Mouse (Mus musculus) lung, postnatal 0 days (tissue): ENCODE data around the gene Ankef1. TPM values are rescaled to one million over a fixed set of nuclear protein-coding genes. Genes with fewer than 3 reads are reported as not detected.
A peak's percentile ranks its signal among the peaks of the same experiment; 100 is the strongest.

Experiments
- ATAC-seq: fragments of 200-750 bp; cut with Nextera tagmentation; 2 replicates; pipeline ENCODE4 v1.8.0; 2017; ENCODE audit warnings: moderate library complexity
- DNase-seq: peaks from one replicate; pipeline ENCODE4 v3.0.0-alpha.2; 2016; ENCODE audit warnings: low spot score
- H3K27ac ChIP-seq: fragments of 300-500 bp; sonication (generic); 2 replicates; pipeline ENCODE4 v1.5.1; 2014; ENCODE audit warnings: antibody characterized with exemption, mild to moderate bottlenecking, low read length, mixed read lengths
- H3K27me3 ChIP-seq: fragments of 300-500 bp; sonication (generic); replicated peaks from 2 replicates; pipeline ENCODE4 v1.6.1; 2014; ENCODE audit warnings: low read length, mixed read lengths; ENCODE audit not compliant: insufficient read depth
- H3K36me3 ChIP-seq: fragments of 300-500 bp; sonication (generic); 2 replicates; pipeline ENCODE4 v1.6.1; 2014; ENCODE audit warnings: low read length, mixed read lengths; ENCODE audit not compliant: insufficient read depth
- H3K4me1 ChIP-seq: fragments of 300-500 bp; sonication (generic); 2 replicates; pipeline ENCODE4 v1.6.1; 2014; ENCODE audit warnings: antibody characterized with exemption, low read depth, low read length, mixed read lengths; ENCODE audit not compliant: insufficient read depth
- H3K4me2 ChIP-seq: fragments of 300-500 bp; sonication (generic); replicated peaks from 2 replicates; pipeline ENCODE4 v1.6.1; 2014; ENCODE audit warnings: low read depth, mild to moderate bottlenecking, low read length, moderate library complexity, mixed read lengths
- H3K4me3 ChIP-seq: fragments of 300-500 bp; sonication (generic); 2 replicates; pipeline ENCODE4 v1.5.1; 2014; ENCODE audit warnings: low read depth, low read length
- H3K9ac ChIP-seq: fragments of 300-500 bp; sonication (generic); replicated peaks from 2 replicates; pipeline ENCODE4 v1.6.1; 2014; ENCODE audit warnings: low read depth, mild to moderate bottlenecking
- H3K9me3 ChIP-seq: fragments of 300-500 bp; sonication (generic); 2 replicates; pipeline ENCODE4 v1.6.1; 2016; ENCODE audit warnings: low read length, mixed read lengths
- CTCF ChIP-seq: IDR thresholded peaks from 2 replicates; pipeline ENCODE4 v1.5.1; 2016; ENCODE audit warnings: antibody characterized with exemption, mild to moderate bottlenecking
- EP300 ChIP-seq: IDR thresholded peaks from 2 replicates; pipeline ENCODE4 v1.6.1; 2016; ENCODE audit warnings: antibody characterized with exemption, mild to moderate bottlenecking, control low read depth
- WGBS: fragments of 180-500 bp; shearing (Covaris S2); extraction: QIAGEN DNeasy Blood & Tissue Kit; methylation state at CpG from one replicate; pipeline ENCODE4 v1.1.7; 2014; 5-methylcytosine and 5-hydroxymethylcytosine counted together
- polyA plus RNA-seq: library from polyadenylated mRNA; unstranded; fragments of >200 nt; fragmentation: Nextera tagmentation; extraction: Ambion mirVana; gene quantifications from 2 replicates; pipeline ENCODE4 v1.2.1, GENCODE M21; 2015

Gene Ankef1
- polyA plus RNA-seq, 1 experiment from 2014 or later = 0.32 TPM

- no peak for TF ChIP-seq EP300
- no peak for TF ChIP-seq CTCF
- no peaks in the 10 kb centered on the region for H3K27me3 ChIP-seq
- no peaks in the 10 kb centered on the region for H3K36me3 ChIP-seq
- H3K9ac ChIP-seq = no peak overlapping the region
- H3K4me2 ChIP-seq = no peak overlapping the region
- no peak overlapping the region for H3K27ac ChIP-seq
- WGBS = 73% methylated on average over 2 of the region's 2 CpGs
- H3K4me3 ChIP-seq = no peak overlapping the region
- DNase-seq = no peak
- no peaks in the 10 kb centered on the region for H3K9me3 ChIP-seq
- H3K4me1 ChIP-seq = no peaks in the 10 kb centered on the region
- no peak for ATAC-seq
These were observed 13.8 kb downstream of the Ankef1 start for GRCm38 (mm10) chr2:136515501-136515900.

- no peaks in the 10 kb centered on the region for H3K4me1 ChIP-seq
- H3K9me3 ChIP-seq = no peaks in the 10 kb centered on the region
These were observed 27.2 kb downstream of the Ankef1 start for GRCm38 (mm10) chr2:136528937-136529336.

GRCm38 (mm10) chr2:136532033-136532432 lies 30.3 kb downstream of the Ankef1 start:
- no peaks in the 10 kb centered on the region for H3K27me3 ChIP-seq
- peak; percentile 96 for ATAC-seq

More at GRCm38 (mm10) chr2:136528937-136529336, 27.2 kb downstream of the Ankef1 start:
- no peak for ATAC-seq
- DNase-seq = no peak
- Histone ChIP-seq H3K27me3 (no peaks in the 10 kb centered on the region), H3K27ac (no peak overlapping the region), H3K9ac (no peak overlapping the region), H3K4me2 (no peak overlapping the region), H3K4me3 (no peak overlapping the region), H3K36me3 (no peaks in the 10 kb centered on the region)
- no peak for TF ChIP-seq EP300
- no peak for TF ChIP-seq CTCF
- 80% methylated on average over 7 of the region's 7 CpGs for WGBS

GRCm38 (mm10) chr2:136558020-136558419 lies 56.3 kb downstream of the Ankef1 start:
- ATAC-seq (no peak), DNase-seq (no peak)
- H3K27me3 ChIP-seq = no peaks in the 10 kb centered on the region
- 65% methylated on average over 5 of the region's 5 CpGs for WGBS
- no peak overlapping the region for H3K4me3 ChIP-seq
- H3K9me3 ChIP-seq = no peaks in the 10 kb centered on the region
- no peaks in the 10 kb centered on the region for H3K36me3 ChIP-seq
- no peak overlapping the region for H3K9ac ChIP-seq
- no peak overlapping the region for H3K27ac ChIP-seq
- H3K4me2 ChIP-seq = no peak overlapping the region
- H3K4me1 ChIP-seq = no peaks in the 10 kb centered on the region
- TF ChIP-seq EP300 (no peak), CTCF (peak; percentile 42)

More at GRCm38 (mm10) chr2:136532033-136532432, 30.3 kb downstream of the Ankef1 start:
- peak overlapping the region; percentile 58 for H3K4me2 ChIP-seq
- no peak overlapping the region for H3K27ac ChIP-seq
- no peaks in the 10 kb centered on the region for H3K36me3 ChIP-seq
- WGBS = 1% methylated on average over 23 of the region's 23 CpGs
- no peaks in the 10 kb centered on the region for H3K4me1 ChIP-seq
- peak overlapping the region; percentile 33 for H3K4me3 ChIP-seq
- TF ChIP-seq EP300 (no peak), CTCF (no peak)
- H3K9me3 ChIP-seq = no peaks in the 10 kb centered on the region
- no peak overlapping the region for H3K9ac ChIP-seq
- DNase-seq = peak; percentile 71

GRCm38 (mm10) chr2:136562336-136562735 lies 60.6 kb downstream of the Ankef1 start:
- no peak for DNase-seq
- Histone ChIP-seq H3K4me1 (no peaks in the 10 kb centered on the region), H3K27me3 (no peaks in the 10 kb centered on the region), H3K4me3 (no peak overlapping the region), H3K36me3 (no peaks in the 10 kb centered on the region), H3K4me2 (no peak overlapping the region), H3K27ac (no peak overlapping the region), H3K9me3 (no peaks in the 10 kb centered on the region), H3K9ac (no peak overlapping the region)
- TF ChIP-seq EP300 (no peak), CTCF (no peak)
- 82% methylated on average over 1 of the region's 1 CpGs for WGBS
- no peak for ATAC-seq

- Histone ChIP-seq H3K27me3 (no peaks in the 10 kb centered on the region), H3K4me1 (no peaks in the 10 kb centered on the region), H3K36me3 (no peaks in the 10 kb centered on the region), H3K27ac (no peak overlapping the region), H3K9me3 (no peaks in the 10 kb centered on the region), H3K4me3 (no peak overlapping the region), H3K4me2 (no peak overlapping the region), H3K9ac (no peak overlapping the region)
- whole genome bisulfite sequencing = 43% methylated on average over 2 of the region's 2 CpGs
- ATAC-seq = no peak
- no peak for DNase-seq
- TF ChIP-seq CTCF (no peak), EP300 (no peak)
These were observed 69.1 kb downstream of the Ankef1 start for GRCm38 (mm10) chr2:136570856-136571255.

- H3K4me1 ChIP-seq = no peaks in the 10 kb centered on the region
- H3K36me3 ChIP-seq = no peaks in the 10 kb centered on the region
- TF ChIP-seq EP300 = peak; percentile 38
- no peak for TF ChIP-seq CTCF
- ATAC-seq = peak; percentile 32; the same call in 1 of the 2 replicates
- H3K9ac ChIP-seq = no peak overlapping the region
- no peak overlapping the region for H3K4me2 ChIP-seq
- no peaks in the 10 kb centered on the region for H3K27me3 ChIP-seq
- no peak overlapping the region for H3K27ac ChIP-seq
- WGBS = 33% methylated on average over 2 of the region's 2 CpGs
- no peaks in the 10 kb centered on the region for H3K9me3 ChIP-seq
- DNase-seq = peak; percentile 57
- H3K4me3 ChIP-seq = no peak overlapping the region
These were observed 81.1 kb downstream of the Ankef1 start for GRCm38 (mm10) chr2:136582762-136583161.
